Mouse (Mus musculus): ENCODE results near the gene Fam118b. TPM values are rescaled to one million over a fixed set of nuclear protein-coding genes. Genes with fewer than 3 reads are reported as not detected.

Fam118b gene
- polyA plus RNA-seq, 1 experiment from 2014 or later = 35.5 TPM

DNA sequence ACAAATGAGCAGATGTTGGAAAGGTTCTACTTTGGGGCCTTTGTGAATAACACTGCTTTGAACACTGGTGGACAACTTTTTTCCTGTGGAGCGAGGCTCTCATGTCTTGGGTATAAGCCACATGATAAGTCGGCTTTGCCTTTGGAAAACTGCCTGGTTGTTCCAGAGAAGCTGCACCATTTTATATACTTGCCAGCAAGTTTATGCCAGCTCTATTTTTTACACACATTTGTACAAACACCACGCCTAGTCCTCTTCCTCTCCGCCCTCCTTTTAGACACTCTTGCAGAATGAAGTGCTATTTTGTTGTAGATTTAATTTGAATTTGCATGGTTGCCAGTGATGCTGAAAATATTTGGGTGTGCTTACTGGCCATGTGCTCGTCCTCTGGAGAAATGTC, 25.9 kb upstream of the Fam118b start:
- WGBS = 65% methylated on average over 5 of the region's 5 CpGs
- Histone ChIP-seq H3K9me3 (ENCODE audit: control insufficient read depth, low read length) (no peaks in the 10 kb centered on the region), H3K4me1 (replicated peaks; ENCODE audit: control insufficient read depth, insufficient read depth, low read length) (0 out of 2 replicates have a peak, but pooled peaks cover 2% of the 10 kb centered on the region), H3K27me3 (ENCODE audit: control insufficient read depth, insufficient read depth, low read depth, low read length) (no peaks in the 10 kb centered on the region), H3K27ac (ENCODE audit: low read length) (no peak overlapping the region), H3K4me3 (ENCODE audit: low read length) (no peak overlapping the region), H3K36me3 (ENCODE audit: control insufficient read depth, insufficient read depth, low read length) (no peaks in the 10 kb centered on the region), H3K4me2 (ENCODE audit: low read depth, low read length) (no peak overlapping the region), H3K9ac (ENCODE audit: low read length) (no peak overlapping the region)
- no peak for ATAC-seq (ENCODE audit: low read depth)

DNA sequence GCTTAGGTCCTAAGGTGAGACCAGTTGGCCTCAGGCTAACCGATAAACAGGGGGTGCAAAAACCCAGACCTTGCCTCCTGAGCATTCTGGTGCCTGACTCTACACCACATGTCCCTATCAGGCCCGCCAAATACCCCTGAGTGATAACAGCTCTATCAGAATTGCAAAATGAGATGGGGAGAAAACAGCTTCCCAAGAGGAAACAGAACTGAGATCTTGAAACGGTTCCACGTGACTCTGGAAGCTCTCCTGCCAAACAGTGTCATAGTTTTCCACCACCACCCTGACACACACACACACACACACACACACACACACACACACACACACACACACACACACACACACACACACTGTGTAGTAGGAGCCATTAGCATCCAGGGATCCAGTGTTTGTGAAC, 23.3 kb upstream of the Fam118b start:
- no peak overlapping the region for H3K4me3 ChIP-seq (ENCODE audit: low read length)
- H3K27me3 ChIP-seq (ENCODE audit: control insufficient read depth, insufficient read depth, low read depth, low read length) = no peaks in the 10 kb centered on the region
- H3K27ac ChIP-seq (ENCODE audit: low read length) = no peak overlapping the region
- no peak overlapping the region for H3K9ac ChIP-seq (ENCODE audit: low read length)
- 0 out of 2 replicates have a peak, but pooled peaks cover 2% of the 10 kb centered on the region for H3K4me1 ChIP-seq (replicated peaks; ENCODE audit: control insufficient read depth, insufficient read depth, low read length)
- no peak overlapping the region for H3K4me2 ChIP-seq (ENCODE audit: low read depth, low read length)
- no peaks in the 10 kb centered on the region for H3K36me3 ChIP-seq (ENCODE audit: control insufficient read depth, insufficient read depth, low read length)
- 50% methylated on average over 4 of the region's 4 CpGs for WGBS
- no peak for ATAC-seq (ENCODE audit: low read depth)
- no peaks in the 10 kb centered on the region for H3K9me3 ChIP-seq (ENCODE audit: control insufficient read depth, low read length)

DNA sequence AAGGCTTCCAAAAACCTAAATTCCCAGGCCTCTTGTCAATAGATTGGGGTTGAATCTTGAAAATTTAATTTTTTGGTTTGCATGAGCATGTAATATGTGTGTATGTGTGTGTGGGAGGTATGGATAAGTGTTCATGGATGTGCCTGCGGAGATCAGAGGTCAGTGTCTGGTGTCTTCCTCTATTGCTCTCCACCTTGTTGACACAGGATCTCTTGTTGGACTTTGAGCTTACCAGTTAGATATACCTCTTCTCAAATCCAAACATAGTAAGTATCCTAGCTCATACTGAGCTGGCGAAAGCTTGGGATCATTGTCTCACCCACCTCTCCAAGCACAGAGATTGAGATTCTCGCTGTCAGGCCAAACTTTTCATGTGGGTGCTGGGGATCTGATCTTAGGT, 22.8 kb upstream of the Fam118b start:
- no peak overlapping the region for H3K4me3 ChIP-seq (ENCODE audit: low read length)
- H3K36me3 ChIP-seq (ENCODE audit: control insufficient read depth, insufficient read depth, low read length) = no peaks in the 10 kb centered on the region
- H3K27me3 ChIP-seq (ENCODE audit: control insufficient read depth, insufficient read depth, low read depth, low read length) = no peaks in the 10 kb centered on the region
- no peaks in the 10 kb centered on the region for H3K9me3 ChIP-seq (ENCODE audit: control insufficient read depth, low read length)
- H3K9ac ChIP-seq (ENCODE audit: low read length) = no peak overlapping the region
- H3K27ac ChIP-seq (ENCODE audit: low read length) = no peak overlapping the region
- H3K4me1 ChIP-seq (replicated peaks; ENCODE audit: control insufficient read depth, insufficient read depth, low read length) = 0 out of 2 replicates have a peak, but pooled peaks cover 2% of the 10 kb centered on the region
- ATAC-seq (ENCODE audit: low read depth) = no peak
- H3K4me2 ChIP-seq (ENCODE audit: low read depth, low read length) = no peak overlapping the region
- 90% methylated on average over 3 of the region's 3 CpGs for WGBS

DNA sequence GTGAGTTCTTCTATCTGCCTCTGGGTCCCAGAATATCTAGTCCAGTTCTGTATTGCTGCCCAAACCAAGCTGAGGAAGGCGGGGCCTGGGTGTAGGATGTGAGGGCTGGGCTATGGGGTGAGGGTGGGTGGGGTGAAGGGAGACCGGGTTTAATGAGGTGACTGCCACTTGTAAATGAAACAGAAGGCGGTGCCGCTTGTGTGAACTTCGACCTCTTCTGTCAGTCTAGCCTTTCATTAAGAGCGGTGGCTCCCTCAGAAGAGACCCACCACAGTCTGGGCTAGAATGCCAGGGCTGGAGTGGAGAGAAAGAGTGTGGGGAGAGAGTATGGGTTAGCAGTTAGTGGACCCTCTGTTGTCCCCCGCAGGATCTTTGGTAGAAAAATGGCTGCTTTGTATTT, 22.4 kb upstream of the Fam118b start:
- Histone ChIP-seq H3K27me3 (ENCODE audit: control insufficient read depth, insufficient read depth, low read depth, low read length) (no peaks in the 10 kb centered on the region), H3K4me1 (replicated peaks; ENCODE audit: control insufficient read depth, insufficient read depth, low read length) (0 out of 2 replicates have a peak, but pooled peaks cover 2% of the 10 kb centered on the region)

DNA sequence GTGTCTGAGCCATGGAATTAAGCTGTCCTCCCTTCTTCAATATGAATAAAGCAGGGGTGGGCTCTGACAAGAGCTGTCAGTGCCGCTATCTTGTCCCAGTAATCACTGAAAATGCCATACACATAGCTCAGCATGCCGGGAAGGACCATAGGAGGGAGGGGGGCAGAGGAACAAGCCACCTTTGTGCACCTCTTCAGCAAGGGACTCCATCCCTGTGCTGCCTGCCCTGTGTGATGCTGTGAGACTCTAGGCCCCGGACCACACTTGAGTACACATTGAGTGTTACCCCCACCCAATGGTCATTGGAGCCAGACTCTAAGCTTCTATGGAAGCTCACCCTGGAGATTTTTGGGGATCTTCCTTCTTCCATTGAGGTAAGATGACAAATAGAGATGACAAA, 18.7 kb upstream of the Fam118b start:
- Histone ChIP-seq H3K4me1 (replicated peaks; ENCODE audit: control insufficient read depth, insufficient read depth, low read length) (peaks cover 2% of the 10 kb centered on the region; the same call in 1 of the 2 replicates), H3K36me3 (ENCODE audit: control insufficient read depth, insufficient read depth, low read length) (no peaks in the 10 kb centered on the region), H3K4me3 (ENCODE audit: low read length) (no peak overlapping the region), H3K9ac (ENCODE audit: low read length) (no peak overlapping the region), H3K4me2 (ENCODE audit: low read depth, low read length) (no peak overlapping the region), H3K9me3 (ENCODE audit: control insufficient read depth, low read length) (no peaks in the 10 kb centered on the region), H3K27ac (ENCODE audit: low read length) (no peak overlapping the region), H3K27me3 (ENCODE audit: control insufficient read depth, insufficient read depth, low read depth, low read length) (no peaks in the 10 kb centered on the region)
- 77% methylated on average over 3 of the region's 3 CpGs for WGBS
- no peak for ATAC-seq (ENCODE audit: low read depth)

More for the DNA sequence above, 22.4 kb upstream of the Fam118b start:
- Histone ChIP-seq H3K36me3 (ENCODE audit: control insufficient read depth, insufficient read depth, low read length) (no peaks in the 10 kb centered on the region), H3K9me3 (ENCODE audit: control insufficient read depth, low read length) (no peaks in the 10 kb centered on the region), H3K4me3 (ENCODE audit: low read length) (no peak overlapping the region), H3K27ac (ENCODE audit: low read length) (no peak overlapping the region), H3K4me2 (ENCODE audit: low read depth, low read length) (no peak overlapping the region), H3K9ac (ENCODE audit: low read length) (no peak overlapping the region)
- WGBS = 23% methylated on average over 7 of the region's 7 CpGs
- no peak for ATAC-seq (ENCODE audit: low read depth)

DNA sequence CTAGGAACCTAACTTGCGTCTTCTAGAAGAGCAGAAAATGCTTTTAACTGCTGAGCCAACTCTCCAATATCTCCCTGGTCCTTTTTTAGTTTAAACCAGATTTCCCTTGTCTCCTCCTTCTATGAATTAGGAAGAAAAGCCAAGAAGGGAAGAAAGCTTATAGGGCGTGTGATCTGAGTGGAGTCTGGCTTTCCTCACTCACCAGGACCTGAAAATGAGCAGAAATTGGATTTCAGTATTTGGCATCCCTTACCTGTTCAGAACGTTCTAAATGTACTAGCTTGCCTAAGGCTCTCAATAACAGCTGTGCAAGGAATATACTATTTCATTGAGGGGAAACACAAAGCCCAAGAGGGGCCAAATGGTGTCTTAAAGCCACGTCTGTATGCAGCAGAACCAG, 16.7 kb upstream of the Fam118b start:
- Histone ChIP-seq H3K4me2 (ENCODE audit: low read depth, low read length) (no peak overlapping the region), H3K27me3 (ENCODE audit: control insufficient read depth, insufficient read depth, low read depth, low read length) (no peaks in the 10 kb centered on the region), H3K27ac (ENCODE audit: low read length) (no peak overlapping the region), H3K9ac (ENCODE audit: low read length) (no peak overlapping the region), H3K4me1 (replicated peaks; ENCODE audit: control insufficient read depth, insufficient read depth, low read length) (no peaks in the 10 kb centered on the region; the same call in 1 of the 2 replicates), H3K4me3 (ENCODE audit: low read length) (no peak overlapping the region), H3K36me3 (ENCODE audit: control insufficient read depth, insufficient read depth, low read length) (no peaks in the 10 kb centered on the region), H3K9me3 (ENCODE audit: control insufficient read depth, low read length) (no peaks in the 10 kb centered on the region)
- ATAC-seq (ENCODE audit: low read depth) = no peak
- 83% methylated on average over 4 of the region's 4 CpGs for WGBS

DNA sequence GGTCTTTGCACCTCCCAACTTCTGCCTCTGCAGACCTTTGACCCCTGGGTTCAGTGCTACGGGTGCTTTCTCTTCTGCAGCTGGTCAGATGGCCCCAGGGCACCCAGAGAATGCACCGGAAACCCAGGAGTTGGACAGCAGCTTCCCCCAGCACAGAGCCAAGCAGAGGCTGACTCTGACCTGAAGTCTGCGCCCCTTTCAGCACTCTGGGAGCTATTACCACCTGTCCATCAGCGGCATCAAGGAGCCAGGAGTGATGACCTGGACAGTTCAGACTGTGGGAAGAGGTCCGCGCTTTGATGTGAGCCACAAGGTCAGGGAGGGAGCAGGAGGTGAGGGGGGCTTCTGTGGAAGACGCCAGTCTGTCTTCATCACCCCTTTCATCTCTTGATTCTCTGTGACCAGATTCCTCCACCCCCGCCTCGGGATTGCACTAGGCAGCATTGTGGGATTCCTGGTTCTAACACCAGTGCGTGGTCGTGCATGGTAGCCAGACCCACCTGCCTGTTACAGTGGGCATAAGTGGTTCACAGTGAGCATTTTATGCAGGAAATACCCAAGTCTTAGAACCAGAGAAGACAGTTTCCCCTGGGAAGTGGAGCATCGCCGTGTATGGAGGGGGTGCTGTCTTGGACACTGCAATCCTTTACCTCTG, 15.9 kb upstream of the Fam118b start:
- Histone ChIP-seq H3K4me3 (ENCODE audit: low read length) (no peak overlapping the region), H3K4me1 (replicated peaks; ENCODE audit: control insufficient read depth, insufficient read depth, low read length) (no peaks in the 10 kb centered on the region; the same call in 1 of the 2 replicates), H3K4me2 (ENCODE audit: low read depth, low read length) (no peak overlapping the region), H3K9ac (ENCODE audit: low read length) (no peak overlapping the region), H3K27me3 (ENCODE audit: control insufficient read depth, insufficient read depth, low read depth, low read length) (no peaks in the 10 kb centered on the region), H3K9me3 (ENCODE audit: control insufficient read depth, low read length) (no peaks in the 10 kb centered on the region), H3K36me3 (ENCODE audit: control insufficient read depth, insufficient read depth, low read length) (no peaks in the 10 kb centered on the region), H3K27ac (ENCODE audit: low read length) (no peak overlapping the region)
- WGBS = 63% methylated on average over 13 of the region's 13 CpGs
- ATAC-seq (ENCODE audit: low read depth) = 0 out of 2 replicates have a peak, but pooled peaks have one; percentile 29

DNA sequence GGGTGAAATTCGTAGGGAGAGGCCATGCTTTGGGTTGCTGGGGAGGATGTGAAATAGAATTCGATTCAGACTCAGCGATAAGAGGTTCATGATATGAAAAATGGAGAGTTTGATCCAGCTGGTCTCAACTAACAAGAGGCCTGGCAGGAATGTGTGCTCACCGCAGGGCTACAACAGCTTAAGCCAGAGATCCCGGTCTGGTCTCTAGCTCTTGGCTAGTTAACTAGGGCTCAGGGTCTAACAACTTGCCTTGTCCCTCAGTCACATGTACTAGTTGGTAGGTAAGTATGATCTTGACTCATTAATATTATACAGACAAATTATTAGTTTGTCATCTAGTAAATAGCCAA, 15.2 kb upstream of the Fam118b start:
- Histone ChIP-seq H3K27ac (ENCODE audit: low read length) (no peak overlapping the region), H3K27me3 (ENCODE audit: control insufficient read depth, insufficient read depth, low read depth, low read length) (no peaks in the 10 kb centered on the region), H3K36me3 (ENCODE audit: control insufficient read depth, insufficient read depth, low read length) (peaks cover 2% of the 10 kb centered on the region), H3K9ac (ENCODE audit: low read length) (no peak overlapping the region), H3K4me3 (ENCODE audit: low read length) (no peak overlapping the region), H3K4me1 (replicated peaks; ENCODE audit: control insufficient read depth, insufficient read depth, low read length) (no peaks in the 10 kb centered on the region; the same call in 1 of the 2 replicates), H3K9me3 (ENCODE audit: control insufficient read depth, low read length) (no peaks in the 10 kb centered on the region), H3K4me2 (ENCODE audit: low read depth, low read length) (no peak overlapping the region)
- 46% methylated on average over 5 of the region's 5 CpGs for WGBS
- 0 out of 2 replicates have a peak, but pooled peaks have one; percentile 17 for ATAC-seq (ENCODE audit: low read depth)

DNA sequence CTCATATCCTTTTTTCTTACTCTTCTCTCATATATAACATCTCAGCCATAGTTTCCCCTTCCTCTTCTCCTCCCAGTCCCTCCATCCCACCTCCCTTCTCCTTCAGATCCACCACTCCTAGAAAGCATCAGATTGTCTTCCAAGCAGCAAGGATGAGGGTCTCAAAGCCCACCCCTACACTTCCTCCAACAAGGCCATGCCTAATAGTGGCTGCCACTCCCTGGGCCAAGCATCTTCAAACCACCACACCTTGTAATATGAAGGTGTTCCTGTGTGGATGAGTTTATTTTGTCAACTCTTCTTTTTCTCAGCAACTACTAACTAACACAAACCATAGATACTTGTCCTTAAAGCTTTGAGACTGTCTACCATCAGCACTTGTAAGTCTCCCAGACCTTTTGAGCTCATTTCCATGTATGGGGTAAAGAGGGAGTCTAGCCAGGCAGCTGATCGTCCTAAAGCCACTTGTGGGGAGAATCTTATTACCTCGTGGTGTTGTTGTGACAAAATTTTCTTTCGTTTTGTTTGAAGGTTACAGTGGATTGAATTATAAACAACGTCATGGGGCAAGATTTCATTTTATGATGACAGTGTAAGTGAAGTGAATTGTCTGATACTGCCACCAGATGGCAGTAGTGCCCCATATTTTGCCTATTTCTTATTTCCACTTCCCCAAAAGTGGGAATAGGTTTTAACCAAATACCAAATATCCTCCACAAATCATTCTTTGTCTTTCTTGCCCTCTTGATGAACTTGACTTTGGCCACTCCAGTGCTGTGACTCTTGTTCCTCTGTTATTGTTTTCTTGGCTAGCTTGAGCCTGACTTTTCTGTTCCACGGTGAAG, 14.6 kb upstream of the Fam118b start:
- no peak overlapping the region for H3K9ac ChIP-seq (ENCODE audit: low read length)
- no peaks in the 10 kb centered on the region for H3K9me3 ChIP-seq (ENCODE audit: control insufficient read depth, low read length)
- H3K36me3 ChIP-seq (ENCODE audit: control insufficient read depth, insufficient read depth, low read length) = peaks cover 3% of the 10 kb centered on the region
- H3K27me3 ChIP-seq (ENCODE audit: control insufficient read depth, insufficient read depth, low read depth, low read length) = no peaks in the 10 kb centered on the region
- ATAC-seq (ENCODE audit: low read depth) = peak; percentile 41; the same call in 1 of the 2 replicates
- no peak overlapping the region for H3K4me3 ChIP-seq (ENCODE audit: low read length)
- no peak overlapping the region for H3K27ac ChIP-seq (ENCODE audit: low read length)
- H3K4me2 ChIP-seq (ENCODE audit: low read depth, low read length) = no peak overlapping the region
- WGBS = 7% methylated on average over 5 of the region's 5 CpGs
- no peaks in the 10 kb centered on the region; the same call in 1 of the 2 replicates for H3K4me1 ChIP-seq (replicated peaks; ENCODE audit: control insufficient read depth, insufficient read depth, low read length)
